Mouse (Mus musculus): Measurements from ENCODE around the gene Tfip11. TPM values are rescaled to one million over a fixed set of nuclear protein-coding genes. Genes with fewer than 3 reads are reported as not detected.
"Not testable (repeated sequence)": the region's sequence is repeated elsewhere in the genome, so short reads cannot be mapped to it uniquely, and the experiment has no call there.

The Tfip11 gene
- total and polyA plus RNA-seq, 2 experiments = 7.7 to 19.1 TPM

DNA sequence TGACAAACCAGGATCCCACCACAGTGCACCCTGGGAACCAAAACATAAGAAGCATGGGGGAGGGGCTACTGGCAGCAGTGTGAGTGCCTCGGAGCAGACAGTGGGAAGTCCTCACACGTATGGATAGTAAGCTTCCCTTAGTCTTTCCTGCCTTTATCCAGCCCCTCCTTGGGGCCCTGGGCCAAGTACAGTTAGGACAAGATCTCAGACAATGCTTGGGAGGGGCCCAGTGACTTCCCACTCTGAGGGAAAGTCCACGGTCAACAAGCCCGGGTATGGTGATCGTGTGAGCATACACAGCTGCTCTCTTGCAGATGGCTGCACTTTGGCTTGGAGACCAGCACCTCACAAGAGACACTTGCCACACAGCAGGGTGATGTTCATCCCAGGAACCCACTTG lies 8.8 kb upstream of the Tfip11 start:
- Histone ChIP-seq H3K36me3 (ENCODE audit: control insufficient read depth, insufficient read depth, low read length) (peaks cover 9% of the 10 kb centered on the region), H3K9ac (ENCODE audit: low read depth, low read length) (no peak overlapping the region), H3K4me3 (ENCODE audit: insufficient read depth, low read depth, low read length) (no peak overlapping the region), H3K4me1 (ENCODE audit: control insufficient read depth, insufficient read depth, low read length) (no peaks in the 10 kb centered on the region), H3K79me2 (ENCODE audit: control insufficient read depth, insufficient read depth, low read length) (no peaks in the 10 kb centered on the region), H3K27ac (replicated peaks; ENCODE audit: insufficient read depth, low read depth, low read length) (0 out of 2 replicates have a peak overlapping the region, but pooled peaks have one; percentile 19), H3K27me3 (ENCODE audit: control insufficient read depth, insufficient read depth, low read length) (no peaks in the 10 kb centered on the region)
- 41% methylated on average over 5 of the region's 5 CpGs for WGBS
- no peak for DNase-seq (ENCODE audit: extremely low read depth, low read depth, low spot score)
- TF ChIP-seq POLR2A (IDR thresholded peaks at IDR 0.05; ENCODE audit: extremely low read depth, insufficient read depth, low read length) = no peak
- no peak for TF ChIP-seq CTCF (IDR thresholded peaks at IDR 0.05; ENCODE audit: low read depth, low read length)

DNA sequence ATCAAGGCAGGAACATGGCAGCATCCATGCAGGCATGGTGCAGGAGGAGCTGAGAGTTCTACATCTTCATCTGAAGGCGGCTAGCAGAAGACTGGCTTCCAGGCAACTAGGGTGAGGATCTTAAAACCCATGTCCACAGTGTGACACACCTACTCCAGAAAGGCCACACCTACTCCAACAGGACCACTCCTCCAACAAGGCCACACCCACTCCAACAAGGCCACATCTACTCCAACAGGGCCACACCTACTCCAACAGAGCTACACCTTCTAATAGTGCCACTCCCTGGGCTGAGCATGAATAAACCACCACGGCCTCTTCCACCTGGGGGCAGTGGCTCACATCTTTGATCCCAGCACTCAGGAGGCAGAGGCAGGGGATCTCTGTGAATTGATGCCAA lies 6.8 kb upstream of the Tfip11 start:
- H3K27me3 ChIP-seq (ENCODE audit: control insufficient read depth, insufficient read depth, low read length); DNase-seq (ENCODE audit: extremely low read depth, low read depth, low spot score); H3K9ac ChIP-seq (ENCODE audit: low read depth, low read length); H3K4me3 ChIP-seq (ENCODE audit: insufficient read depth, low read depth, low read length); H3K4me1 ChIP-seq (ENCODE audit: control insufficient read depth, insufficient read depth, low read length); H3K27ac ChIP-seq (replicated peaks; ENCODE audit: insufficient read depth, low read depth, low read length); H3K79me2 ChIP-seq (ENCODE audit: control insufficient read depth, insufficient read depth, low read length); H3K36me3 ChIP-seq (ENCODE audit: control insufficient read depth, insufficient read depth, low read length): not testable (repeated sequence)
- 87% methylated on average over 2 of the region's 2 CpGs for WGBS

DNA sequence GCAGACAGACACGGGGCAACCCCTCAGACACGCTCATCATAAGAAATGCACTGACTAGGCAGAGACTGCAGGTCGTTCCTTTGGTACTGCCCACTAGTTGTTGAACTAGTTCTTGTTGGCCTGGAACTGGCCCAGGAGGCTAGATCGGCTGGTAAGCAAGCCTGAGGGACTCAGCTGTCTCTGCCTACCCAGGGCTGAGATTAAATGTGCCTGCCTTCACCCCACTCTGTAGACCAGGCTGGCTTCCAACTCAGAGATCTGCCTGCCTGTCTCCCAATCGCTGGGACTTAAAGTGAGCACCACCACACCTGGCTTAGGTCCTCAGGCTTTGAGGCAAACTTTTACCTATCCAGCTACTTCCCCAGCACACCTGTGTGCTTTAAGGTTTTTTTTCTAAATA lies 5.8 kb upstream of the Tfip11 start:
- no peaks in the 10 kb centered on the region for H3K79me2 ChIP-seq (ENCODE audit: control insufficient read depth, insufficient read depth, low read length)
- no peaks in the 10 kb centered on the region for H3K27me3 ChIP-seq (ENCODE audit: control insufficient read depth, insufficient read depth, low read length)
- H3K4me3 ChIP-seq (ENCODE audit: insufficient read depth, low read depth, low read length) = no peak overlapping the region
- 77% methylated on average over 5 of the region's 5 CpGs for WGBS
- no peak overlapping the region for H3K9ac ChIP-seq (ENCODE audit: low read depth, low read length)
- TF ChIP-seq CTCF (IDR thresholded peaks at IDR 0.05; ENCODE audit: low read depth, low read length) = no peak
- no peak overlapping the region for H3K27ac ChIP-seq (replicated peaks; ENCODE audit: insufficient read depth, low read depth, low read length)
- H3K4me1 ChIP-seq (ENCODE audit: control insufficient read depth, insufficient read depth, low read length) = no peaks in the 10 kb centered on the region
- peaks cover under 1% of the 10 kb centered on the region; the same call in 1 of the 2 replicates for H3K36me3 ChIP-seq (ENCODE audit: control insufficient read depth, insufficient read depth, low read length)
- DNase-seq (ENCODE audit: extremely low read depth, low read depth, low spot score) = no peak

DNA sequence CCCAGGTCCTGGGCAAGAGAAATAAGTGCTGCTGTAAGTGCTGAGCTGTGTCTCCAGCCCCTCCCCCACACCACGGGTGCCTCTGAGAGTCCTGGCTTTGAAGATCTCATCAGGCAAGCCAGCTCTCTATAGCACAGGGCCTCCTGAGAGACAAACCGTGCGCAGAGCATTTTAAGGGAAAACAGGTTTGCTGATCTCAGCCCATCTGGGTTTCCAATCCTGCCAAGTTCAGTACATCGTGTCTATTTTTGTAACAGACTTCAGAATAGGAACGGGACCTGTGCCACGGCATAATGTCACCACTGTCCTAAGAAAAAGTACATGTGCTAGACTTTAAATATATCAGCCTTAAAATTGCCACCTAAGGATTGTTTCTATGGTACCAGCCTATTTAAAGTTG lies 5.2 kb upstream of the Tfip11 start:
- no peaks in the 10 kb centered on the region for H3K27me3 ChIP-seq (ENCODE audit: control insufficient read depth, insufficient read depth, low read length)
- 68% methylated on average over 6 of the region's 6 CpGs for WGBS
- no peak for TF ChIP-seq CTCF (IDR thresholded peaks at IDR 0.05; ENCODE audit: low read depth, low read length)
- TF ChIP-seq POLR2A (IDR thresholded peaks at IDR 0.05; ENCODE audit: extremely low read depth, insufficient read depth, low read length) = no peak

DNA sequence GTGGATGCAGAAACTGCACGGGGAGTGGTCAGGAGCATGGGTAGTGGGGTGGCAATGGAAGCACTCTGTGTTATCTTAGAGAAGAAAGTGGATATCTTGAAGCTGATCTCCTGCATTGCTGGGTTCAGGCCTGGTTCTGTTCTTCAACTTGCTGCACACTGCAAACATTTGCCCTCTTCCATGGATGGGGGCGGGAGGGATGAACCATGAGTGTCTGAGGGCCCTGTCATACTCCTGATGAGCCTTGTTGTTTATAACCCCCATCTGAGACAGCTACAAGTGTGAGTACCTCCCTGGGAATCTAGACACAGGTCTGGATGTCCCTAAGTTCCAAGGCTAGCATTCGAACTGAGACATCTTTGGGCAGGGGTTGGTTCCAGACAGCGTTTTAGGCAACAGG lies 4.8 kb upstream of the Tfip11 start:
- Histone ChIP-seq H3K9ac (ENCODE audit: low read depth, low read length) (no peak overlapping the region), H3K36me3 (ENCODE audit: control insufficient read depth, insufficient read depth, low read length) (no peaks in the 10 kb centered on the region), H3K27ac (replicated peaks; ENCODE audit: insufficient read depth, low read depth, low read length) (no peak overlapping the region), H3K27me3 (ENCODE audit: control insufficient read depth, insufficient read depth, low read length) (no peaks in the 10 kb centered on the region), H3K4me1 (ENCODE audit: control insufficient read depth, insufficient read depth, low read length) (peaks cover 2% of the 10 kb centered on the region; the same call in 1 of the 2 replicates), H3K4me3 (ENCODE audit: insufficient read depth, low read depth, low read length) (no peak overlapping the region), H3K79me2 (ENCODE audit: control insufficient read depth, insufficient read depth, low read length) (peaks cover 2% of the 10 kb centered on the region; the same call in 1 of the 2 replicates)
- 80% methylated on average over 4 of the region's 4 CpGs for WGBS
- TF ChIP-seq CTCF (IDR thresholded peaks at IDR 0.05; ENCODE audit: low read depth, low read length) (no peak), POLR2A (IDR thresholded peaks at IDR 0.05; ENCODE audit: extremely low read depth, insufficient read depth, low read length) (no peak)
- DNase-seq (ENCODE audit: extremely low read depth, low read depth, low spot score) = no peak

More for the DNA sequence above, 5.2 kb upstream of the Tfip11 start:
- peaks cover 2% of the 10 kb centered on the region; the same call in 1 of the 2 replicates for H3K4me1 ChIP-seq (ENCODE audit: control insufficient read depth, insufficient read depth, low read length)
- no peak overlapping the region for H3K27ac ChIP-seq (replicated peaks; ENCODE audit: insufficient read depth, low read depth, low read length)
- no peak overlapping the region for H3K4me3 ChIP-seq (ENCODE audit: insufficient read depth, low read depth, low read length)
- no peaks in the 10 kb centered on the region for H3K36me3 ChIP-seq (ENCODE audit: control insufficient read depth, insufficient read depth, low read length)
- no peaks in the 10 kb centered on the region for H3K79me2 ChIP-seq (ENCODE audit: control insufficient read depth, insufficient read depth, low read length)
- DNase-seq (ENCODE audit: extremely low read depth, low read depth, low spot score) = no peak
- H3K9ac ChIP-seq (ENCODE audit: low read depth, low read length) = no peak overlapping the region

DNA sequence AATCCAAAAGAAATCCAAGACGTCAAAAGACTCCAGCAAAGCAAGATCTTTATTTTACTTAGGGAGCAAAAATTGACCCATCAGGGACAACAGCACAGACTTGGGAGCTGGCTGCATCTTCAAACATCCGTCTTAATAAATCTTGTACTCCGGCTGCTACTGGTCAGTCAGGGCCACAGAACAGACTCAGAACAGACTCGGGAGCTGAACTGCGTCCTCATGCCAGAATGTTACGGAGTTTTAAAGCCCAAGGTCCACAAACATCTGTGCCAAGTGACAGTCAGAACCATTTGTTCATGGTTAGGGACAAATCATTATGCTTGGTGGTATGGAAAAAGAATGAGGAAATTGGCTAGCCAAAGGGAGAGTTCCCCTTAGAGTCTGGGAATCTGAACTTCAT lies 2.9 kb upstream of the Tfip11 start:
- H3K27me3 ChIP-seq (ENCODE audit: control insufficient read depth, insufficient read depth, low read length) = no peaks in the 10 kb centered on the region
- TF ChIP-seq POLR2A (IDR thresholded peaks at IDR 0.05; ENCODE audit: extremely low read depth, insufficient read depth, low read length) (no peak), CTCF (IDR thresholded peaks at IDR 0.05; ENCODE audit: low read depth, low read length) (no peak)
- no peaks in the 10 kb centered on the region for H3K36me3 ChIP-seq (ENCODE audit: control insufficient read depth, insufficient read depth, low read length)
- DNase-seq (ENCODE audit: extremely low read depth, low read depth, low spot score) = no peak
- no peak overlapping the region for H3K9ac ChIP-seq (ENCODE audit: low read depth, low read length)
- 88% methylated on average over 6 of the region's 6 CpGs for WGBS
- H3K4me3 ChIP-seq (ENCODE audit: insufficient read depth, low read depth, low read length) = no peak overlapping the region
- H3K4me1 ChIP-seq (ENCODE audit: control insufficient read depth, insufficient read depth, low read length) = peaks cover 5% of the 10 kb centered on the region
- no peak overlapping the region for H3K27ac ChIP-seq (replicated peaks; ENCODE audit: insufficient read depth, low read depth, low read length)
- peaks cover 9% of the 10 kb centered on the region; the same call in 1 of the 2 replicates for H3K79me2 ChIP-seq (ENCODE audit: control insufficient read depth, insufficient read depth, low read length)
